Mouse (Mus musculus): ENCODE data around the gene Kcnd3. TPM values are rescaled to one million over a fixed set of nuclear protein-coding genes. Genes with fewer than 3 reads are reported as not detected.
A peak's percentile ranks its signal among the peaks of the same experiment; 100 is the strongest.

Gene Kcnd3
- total RNA-seq (2022): 10 to 100 TPM; 10.1 to 14.5 (median 12.3) TPM

- no peak for DNase-seq (ENCODE audit: low spot score)
These were observed at the start of gene Kcnd3 for GRCm38 (mm10) chr3:105451627-105452555. Kcnd3 (plus strand) TSS chr3:105452330.

GRCm38 (mm10) chr3:105402676-105403075 lies 49.5 kb upstream of the Kcnd3 start:
- DNase-seq (ENCODE audit: low spot score): no peak

GRCm38 (mm10) chr3:105403410-105404076 lies 48.6 kb upstream of the Kcnd3 start:
- no peak for DNase-seq (ENCODE audit: low spot score)

GRCm38 (mm10) chr3:105404077-105404446 lies 48.1 kb upstream of the Kcnd3 start:
- DNase-seq (ENCODE audit: low spot score): no peak

GRCm38 (mm10) chr3:105405516-105405915 lies 46.6 kb upstream of the Kcnd3 start:
- no peak for DNase-seq (ENCODE audit: low spot score)

GRCm38 (mm10) chr3:105406036-105406435 lies 46.1 kb upstream of the Kcnd3 start:
- DNase-seq (ENCODE audit: low spot score): no peak

- DNase-seq (ENCODE audit: low spot score): no peak
These were observed 43.9 kb upstream of the Kcnd3 start for GRCm38 (mm10) chr3:105408211-105408610.

- no peak for DNase-seq (ENCODE audit: low spot score)
These were observed 41.3 kb upstream of the Kcnd3 start for GRCm38 (mm10) chr3:105410810-105411209.

- DNase-seq (ENCODE audit: low spot score): no peak
These were observed 40.4 kb upstream of the Kcnd3 start for GRCm38 (mm10) chr3:105411776-105412175.

GRCm38 (mm10) chr3:105412229-105412628 lies 39.9 kb upstream of the Kcnd3 start:
- DNase-seq (ENCODE audit: low spot score): no peak

GRCm38 (mm10) chr3:105412681-105413080 lies 39.4 kb upstream of the Kcnd3 start:
- no peak for DNase-seq (ENCODE audit: low spot score)

GRCm38 (mm10) chr3:105418441-105418840 lies 33.7 kb upstream of the Kcnd3 start:
- DNase-seq (ENCODE audit: low spot score): no peak

GRCm38 (mm10) chr3:105422391-105422790 lies 29.7 kb upstream of the Kcnd3 start:
- no peak for DNase-seq (ENCODE audit: low spot score)

- DNase-seq (ENCODE audit: low spot score): no peak
These were observed 28.7 kb upstream of the Kcnd3 start for GRCm38 (mm10) chr3:105423427-105423826.

- no peak for DNase-seq (ENCODE audit: low spot score)
These were observed 23.5 kb upstream of the Kcnd3 start for GRCm38 (mm10) chr3:105428586-105428985.

- DNase-seq (ENCODE audit: low spot score): no peak
These were observed 15.7 kb upstream of the Kcnd3 start for GRCm38 (mm10) chr3:105436383-105436782.

GRCm38 (mm10) chr3:105436971-105437370 lies 15.2 kb upstream of the Kcnd3 start:
- DNase-seq (ENCODE audit: low spot score): no peak

- DNase-seq (ENCODE audit: low spot score): no peak
These were observed 11.1 kb upstream of the Kcnd3 start for GRCm38 (mm10) chr3:105440873-105441495.

- peak; percentile 28 for DNase-seq (ENCODE audit: low spot score)
These were observed 1.3 kb upstream of the Kcnd3 start for GRCm38 (mm10) chr3:105450641-105451470.

GRCm38 (mm10) chr3:105452556-105453213 lies 555 bp downstream of the Kcnd3 start:
- peak; percentile 13 for DNase-seq (ENCODE audit: low spot score)

All from heart, adult 8-10 months (tissue).